Mouse (Mus musculus): Measurements from ENCODE around the gene Mob1b. TPM values are rescaled to one million over a fixed set of nuclear protein-coding genes. Genes with fewer than 3 reads are reported as not detected.

Mob1b gene
- 16.4 and 16.7 TPM in 2 replicates for total RNA-seq (2017)

GRCm38 (mm10) chr5:88720116-88721002 lies at the start of gene Mob1b:
Mob1b (plus strand) TSS chr5:88720855.
- peak; percentile 89 for ATAC-seq (ENCODE audit: extremely low read depth, insufficient number of reproducible peaks, low FRiP score, poor library complexity, severe bottlenecking)

GRCm38 (mm10) chr5:88674703-88675442 lies 45.8 kb upstream of the Mob1b start:
- ATAC-seq (ENCODE audit: extremely low read depth, insufficient number of reproducible peaks, low FRiP score, poor library complexity, severe bottlenecking), result no peak

- peak; percentile 85 for ATAC-seq (ENCODE audit: extremely low read depth, insufficient number of reproducible peaks, low FRiP score, poor library complexity, severe bottlenecking)
These were observed 44.9 kb upstream of the Mob1b start, which contains the start of gene Grsf1 for GRCm38 (mm10) chr5:88675443-88676387. Grsf1 (minus strand) TSS chr5:88676171.

- no peak for ATAC-seq (ENCODE audit: extremely low read depth, insufficient number of reproducible peaks, low FRiP score, poor library complexity, severe bottlenecking)
These were observed 41.7 kb upstream of the Mob1b start for GRCm38 (mm10) chr5:88678929-88679328.

GRCm38 (mm10) chr5:88679341-88679740 lies 41.3 kb upstream of the Mob1b start:
- no peak for ATAC-seq (ENCODE audit: extremely low read depth, insufficient number of reproducible peaks, low FRiP score, poor library complexity, severe bottlenecking)

GRCm38 (mm10) chr5:88680567-88680966 lies 40.1 kb upstream of the Mob1b start:
- no peak for ATAC-seq (ENCODE audit: extremely low read depth, insufficient number of reproducible peaks, low FRiP score, poor library complexity, severe bottlenecking)

- no peak for ATAC-seq (ENCODE audit: extremely low read depth, insufficient number of reproducible peaks, low FRiP score, poor library complexity, severe bottlenecking)
These were observed 36.9 kb upstream of the Mob1b start for GRCm38 (mm10) chr5:88683706-88684105.

- ATAC-seq (ENCODE audit: extremely low read depth, insufficient number of reproducible peaks, low FRiP score, poor library complexity, severe bottlenecking), result no peak
These were observed 36.4 kb upstream of the Mob1b start for GRCm38 (mm10) chr5:88684226-88684625.

- no peak for ATAC-seq (ENCODE audit: extremely low read depth, insufficient number of reproducible peaks, low FRiP score, poor library complexity, severe bottlenecking)
These were observed 35.3 kb upstream of the Mob1b start for GRCm38 (mm10) chr5:88685306-88685705.

DNA sequence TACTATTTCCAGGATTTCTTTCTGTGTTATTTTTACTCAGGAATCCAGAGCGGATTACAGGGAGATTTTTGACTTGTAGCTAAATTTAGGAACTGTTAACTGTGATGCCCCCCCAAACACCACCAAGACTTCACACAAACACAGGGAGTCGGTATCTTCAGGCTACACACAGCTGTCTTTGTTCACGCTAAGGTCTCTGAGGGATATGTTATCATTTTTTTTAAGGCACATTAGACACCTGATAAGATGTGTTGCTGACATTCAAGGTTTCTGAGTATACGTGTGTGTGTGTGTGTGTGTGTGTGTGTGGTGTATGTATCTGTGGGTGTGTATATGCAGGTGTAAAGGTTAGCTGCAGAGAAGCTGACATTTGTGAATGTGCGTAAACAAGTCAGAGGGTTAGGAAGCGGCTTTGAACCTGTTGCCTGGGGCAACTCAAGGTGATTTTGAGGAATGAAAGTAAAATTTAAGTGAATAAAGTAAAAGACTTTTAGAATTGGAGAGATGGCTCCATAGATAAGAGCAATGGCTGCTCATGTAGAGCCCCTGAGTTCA lies 34.8 kb upstream of the Mob1b start:
- ATAC-seq (ENCODE audit: extremely low read depth, insufficient number of reproducible peaks, low FRiP score, poor library complexity, severe bottlenecking), result no peak

DNA sequence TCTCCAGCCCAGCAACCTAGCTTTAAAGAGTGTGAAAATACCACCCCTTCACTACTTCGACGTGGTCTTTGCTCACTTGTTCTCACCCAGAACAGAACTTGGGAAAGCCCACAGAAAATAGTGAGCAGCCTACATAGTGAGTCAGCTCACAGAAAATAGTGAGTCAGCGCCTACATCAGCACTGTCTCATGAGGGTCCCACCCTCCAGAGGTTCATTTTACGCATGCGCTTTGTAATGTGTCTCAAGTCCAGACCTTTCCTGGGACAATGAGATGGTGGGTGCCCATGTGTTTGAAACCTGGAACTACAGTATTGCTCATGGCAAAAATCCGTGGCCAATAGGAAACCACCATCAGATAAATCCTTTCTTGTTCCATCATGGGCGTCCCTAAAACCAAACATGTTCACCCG lies 32.7 kb upstream of the Mob1b start:
- ATAC-seq (ENCODE audit: extremely low read depth, insufficient number of reproducible peaks, low FRiP score, poor library complexity, severe bottlenecking), result no peak

DNA sequence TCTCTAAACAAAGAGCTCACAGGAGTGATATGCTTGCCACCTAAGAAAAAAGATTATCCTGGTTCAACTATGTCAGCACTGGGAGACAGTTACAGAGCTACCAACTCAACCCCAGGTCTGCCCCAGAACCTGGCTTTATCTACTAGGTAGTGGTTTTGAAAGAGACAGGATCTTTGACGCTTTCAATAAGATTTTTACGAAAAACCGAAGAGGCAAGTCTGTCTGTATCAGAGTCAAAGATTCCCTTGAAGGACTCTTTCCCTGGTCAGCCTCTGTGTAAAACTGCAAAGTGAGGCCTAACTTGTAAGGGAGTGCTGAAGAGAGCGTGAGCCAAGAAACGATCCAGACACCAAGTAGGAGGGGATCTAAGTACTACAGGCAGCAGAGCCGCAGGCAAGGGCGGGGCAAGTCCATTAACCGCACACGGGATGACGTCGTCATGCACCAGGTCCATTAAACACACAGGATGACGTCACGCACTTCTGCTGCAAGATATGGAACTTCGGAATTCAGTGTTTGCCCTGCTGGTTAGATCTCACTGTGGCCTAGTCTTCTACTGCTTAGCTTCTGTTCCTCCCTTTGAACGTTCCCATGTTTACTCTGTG lies 32.0 kb upstream of the Mob1b start:
- ATAC-seq (ENCODE audit: extremely low read depth, insufficient number of reproducible peaks, low FRiP score, poor library complexity, severe bottlenecking), result no peak

DNA sequence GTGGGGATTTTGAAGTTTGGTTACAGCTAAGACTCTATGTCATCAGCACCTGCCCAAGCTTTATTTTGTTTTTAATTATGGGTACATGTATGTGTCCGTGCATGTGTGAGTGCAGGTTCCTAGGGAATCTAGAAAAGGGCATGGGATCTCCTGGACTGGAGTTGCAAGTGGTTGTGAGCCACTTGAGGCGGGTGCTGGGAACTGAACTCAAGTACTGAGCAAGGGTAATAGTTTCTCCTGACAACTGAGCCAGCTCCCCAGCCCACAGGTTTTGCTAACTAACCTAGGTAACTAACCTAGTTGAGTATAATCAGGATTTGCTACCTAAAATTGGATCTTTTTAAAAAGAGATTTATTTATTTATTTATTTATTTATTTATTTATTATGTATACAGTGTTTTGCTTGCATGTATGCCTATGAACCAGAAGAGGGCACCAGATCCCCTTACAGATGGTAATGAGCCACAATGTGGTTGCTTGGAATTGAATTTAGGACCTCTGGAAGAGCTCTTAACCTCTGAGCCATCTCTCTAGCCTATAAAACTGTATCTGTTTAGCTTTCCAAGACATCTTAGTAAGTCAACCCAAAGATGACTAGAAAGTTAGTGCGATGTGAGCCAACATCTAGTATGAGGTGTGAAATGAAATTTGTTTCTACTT lies 31.2 kb upstream of the Mob1b start:
- peak; percentile 48; the same call in 1 of the 2 replicates for ATAC-seq (ENCODE audit: extremely low read depth, insufficient number of reproducible peaks, low FRiP score, poor library complexity, severe bottlenecking)

DNA sequence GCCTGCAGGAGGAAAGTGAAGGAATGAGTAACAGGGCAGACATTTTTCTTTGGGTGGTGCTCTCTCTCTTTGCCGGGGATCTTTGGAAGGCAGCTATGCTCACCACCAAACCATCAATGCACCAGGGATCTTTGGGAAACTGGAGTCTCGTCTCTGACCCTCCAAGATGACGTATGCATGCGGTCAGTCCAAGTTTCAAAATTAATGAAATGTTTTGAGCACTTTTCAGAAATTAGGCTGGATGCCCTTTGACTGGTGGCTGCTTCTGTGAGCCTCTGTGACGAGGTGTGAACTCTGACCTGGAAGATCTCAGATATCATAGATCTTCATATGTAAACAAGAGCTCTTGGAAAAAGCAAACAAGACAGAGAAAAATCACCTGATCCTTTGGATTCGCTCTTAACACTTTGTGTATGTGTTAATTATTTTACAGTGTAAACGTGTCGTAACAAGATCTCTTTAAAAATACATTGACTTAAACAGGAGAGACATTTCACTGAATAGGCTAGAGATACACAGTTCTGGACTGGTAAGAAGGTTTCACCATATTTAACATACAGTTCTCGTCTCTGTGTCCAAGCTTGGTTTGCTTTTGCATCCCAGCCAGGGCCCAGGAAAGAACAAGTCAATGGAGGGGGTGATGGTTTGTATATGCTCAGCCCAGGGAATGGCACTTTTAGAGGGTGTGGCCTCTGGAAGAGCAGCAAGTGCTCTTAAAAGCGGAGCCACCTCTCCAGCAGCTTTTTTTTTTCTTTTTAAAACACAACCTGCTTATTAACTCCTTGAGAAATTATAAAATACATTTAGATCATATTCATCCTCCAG lies 29.8 kb upstream of the Mob1b start:
- ATAC-seq (ENCODE audit: extremely low read depth, insufficient number of reproducible peaks, low FRiP score, poor library complexity, severe bottlenecking), result no peak

DNA sequence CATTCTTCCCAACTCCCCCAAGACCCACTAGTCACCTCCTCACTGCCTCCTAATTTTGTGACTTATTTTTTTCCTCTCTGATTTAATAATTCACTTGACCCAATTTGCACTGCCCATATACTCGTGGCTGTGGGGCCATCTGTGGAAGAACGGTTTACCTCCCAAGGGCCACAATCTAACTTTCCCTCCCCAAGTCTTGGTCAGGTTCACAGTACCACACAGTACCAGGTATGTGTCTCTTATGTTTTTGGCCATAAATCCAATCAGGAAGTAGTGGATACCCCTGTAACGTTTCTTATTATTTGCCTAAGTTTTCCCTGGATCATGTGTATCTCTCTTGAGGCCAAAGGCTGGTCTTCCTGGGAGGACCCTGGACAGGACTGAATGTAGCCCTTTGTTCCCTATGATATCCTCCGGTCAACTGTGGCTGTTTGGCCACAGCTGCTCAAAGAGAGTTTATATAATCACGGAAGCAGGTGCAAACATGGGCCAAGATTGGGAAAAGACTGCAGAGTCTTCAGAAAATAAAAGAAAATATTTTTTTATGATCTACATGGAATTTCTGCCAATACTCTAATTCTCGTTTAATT lies 29.1 kb upstream of the Mob1b start:
- ATAC-seq (ENCODE audit: extremely low read depth, insufficient number of reproducible peaks, low FRiP score, poor library complexity, severe bottlenecking), result no peak

DNA sequence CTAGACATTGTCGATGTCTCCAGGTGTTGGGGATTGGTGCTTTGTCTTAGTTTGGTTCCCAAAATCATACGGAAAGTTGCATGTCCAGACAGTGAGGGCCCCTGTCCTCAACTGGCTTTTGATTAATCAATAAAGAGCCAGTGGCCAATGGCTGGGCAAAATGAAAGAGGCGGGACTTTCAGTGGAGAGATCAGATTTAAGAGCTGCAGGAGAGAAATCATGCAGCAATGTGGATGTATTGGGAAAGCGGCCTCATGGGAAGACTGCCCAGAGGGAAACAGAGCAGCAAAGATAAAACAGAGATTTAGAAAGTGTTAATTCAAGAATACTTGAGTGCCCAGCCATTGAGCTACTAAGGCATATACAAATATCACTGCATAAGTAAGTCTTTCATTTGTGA lies 28.1 kb upstream of the Mob1b start:
- ATAC-seq (ENCODE audit: extremely low read depth, insufficient number of reproducible peaks, low FRiP score, poor library complexity, severe bottlenecking), result no peak

DNA sequence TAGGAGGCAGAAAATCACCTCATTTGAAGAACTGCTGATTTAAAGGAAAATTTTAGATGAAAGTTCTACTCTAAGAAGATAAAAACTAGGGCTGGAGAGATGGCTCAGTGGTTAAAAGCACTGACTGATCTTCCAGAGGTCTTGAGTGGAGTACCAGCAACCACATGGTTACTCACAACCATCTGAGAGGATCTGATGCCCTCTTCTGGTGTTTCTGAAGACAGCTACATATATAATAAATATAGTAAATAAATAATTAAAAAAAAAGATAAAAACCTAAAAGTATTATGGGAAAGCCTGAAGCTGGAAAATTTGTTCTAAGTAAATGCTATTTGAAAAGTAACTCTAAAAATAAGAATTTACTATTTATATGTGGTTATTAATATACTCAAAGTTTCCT lies 27.6 kb upstream of the Mob1b start:
- no peak for ATAC-seq (ENCODE audit: extremely low read depth, insufficient number of reproducible peaks, low FRiP score, poor library complexity, severe bottlenecking)

Measured in neutrophil, adult 5-6 weeks (primary cell).